Mouse (Mus musculus) myocyte (in vitro differentiated cells): ENCODE data around the gene Plcb1.

Experiments used
- E2F4 ChIP-seq: IDR thresholded peaks from one replicate; pipeline ENCODE4 v1.6.1; 2011; ENCODE audit warnings: mild to moderate bottlenecking, control low read depth, moderate library complexity; ENCODE audit not compliant: insufficient read depth
- MAX ChIP-seq: IDR thresholded peaks from one replicate; pipeline ENCODE4 v1.6.1; 2011; ENCODE audit warnings: low read depth, mild to moderate bottlenecking, control low read depth
- MYOD1 ChIP-seq, 3 experiments: IDR thresholded peaks; one replicate each; pipeline ENCODE4 v1.6.1; 2011; ENCODE audit warnings: control low read depth in 2 of 3, low read depth in 2 of 3, mild to moderate bottlenecking in 2 of 3, moderate library complexity in 1 of 3; ENCODE audit not compliant: insufficient read length in 2 of 3, control insufficient read depth in 1 of 3
- MYOG ChIP-seq, 3 experiments: IDR thresholded peaks; one replicate each; pipeline ENCODE4 v1.6.1; 2011; ENCODE audit warnings: control low read depth in 2 of 3, low read depth in 2 of 3, mild to moderate bottlenecking in 2 of 3; ENCODE audit not compliant: insufficient read length in 2 of 3, control insufficient read depth in 1 of 3, insufficient read depth in 1 of 3
- POLR2A ChIP-seq: IDR thresholded peaks from one replicate; pipeline ENCODE4 v1.6.1; 2011; ENCODE audit warnings: low read depth, mild to moderate bottlenecking, control low read depth, moderate library complexity; ENCODE audit not compliant: insufficient read length
- POLR2AphosphoS2 ChIP-seq: IDR thresholded peaks from one replicate; pipeline ENCODE4 v1.6.1; 2011; ENCODE audit warnings: low read depth, control low read depth; ENCODE audit not compliant: insufficient read length
- REST ChIP-seq: IDR thresholded peaks from one replicate; pipeline ENCODE4 v1.6.1; 2011; ENCODE audit warnings: mild to moderate bottlenecking, control low read depth, moderate library complexity; ENCODE audit not compliant: insufficient read depth, insufficient read length
- TCF12 ChIP-seq: IDR thresholded peaks from one replicate; pipeline ENCODE4 v1.6.1; 2011; ENCODE audit warnings: mild to moderate bottlenecking, control low read depth; ENCODE audit not compliant: poor library complexity, insufficient read depth, severe bottlenecking
- TCF3 ChIP-seq: IDR thresholded peaks from one replicate; pipeline ENCODE4 v1.6.1; 2011; ENCODE audit warnings: low read depth, control low read depth; ENCODE audit not compliant: insufficient read length
- USF1 ChIP-seq: IDR thresholded peaks from one replicate; pipeline ENCODE4 v1.6.1; 2011; ENCODE audit warnings: low read depth, mild to moderate bottlenecking, control low read depth, moderate library complexity

GRCm38 (mm10) chr2:135434947-135435515 lies 649.2 kb downstream of the Plcb1 start:
- TF ChIP-seq POLR2A (no peak), REST (no peak), TCF12 (no peak), MAX (no peak), USF1 (no peak), MYOD1 (IDR thresholded peaks at IDR 0.05; ENCODE audit: control insufficient read depth in 1 of 3, insufficient read length in 2 of 3, low read depth in 2 of 3) (no peak), E2F4 (no peak), MYOG (IDR thresholded peaks at IDR 0.05; ENCODE audit: control insufficient read depth in 1 of 3, insufficient read depth in 1 of 3, insufficient read length in 2 of 3, low read depth in 2 of 3) (no peak), POLR2AphosphoS2 (no peak), TCF3 (no peak)
